ENCODE assay signal across 8 mouse cellular contexts in genomic region chr15:102671721-102672214, GRCm38 (mm10). TPM values are rescaled to one million over a fixed set of nuclear protein-coding genes. Genes with fewer than 3 reads are reported as not detected.
DNase-seq lines count a peak whose midpoint lies in the region; ATAC-seq and TF ChIP-seq lines count a peak whose summit lies in the region.

No protein-coding gene starts in this region.

- peak overlapping the region; percentile 80 for H3K9ac ChIP-seq in forebrain, embryonic 16.5 days (replicated peaks; ENCODE audit: low read depth, low read length)
- peak overlapping the region; percentile 84 for H3K9ac ChIP-seq in lung, embryonic 14.5 days

- H3K4me3 ChIP-seq in forebrain, embryonic 16.5 days (replicated peaks; ENCODE audit: low read length): peak overlapping the region; percentile 77
- H3K4me3 ChIP-seq in lung, embryonic 14.5 days (ENCODE audit: low read depth, low read length): peak overlapping the region; percentile 77
- peak overlapping the region; percentile 54 for H3K4me3 ChIP-seq in olfactory bulb, adult 2 months (ENCODE audit: insufficient read depth, low read depth, low read length)

- peaks cover 8% of the 10 kb centered on the region for H3K36me3 ChIP-seq in forebrain, embryonic 16.5 days (ENCODE audit: control insufficient read depth, insufficient read depth)
- H3K36me3 ChIP-seq in lung, embryonic 14.5 days (ENCODE audit: insufficient read depth): peaks cover 26% of the 10 kb centered on the region

- H3K27ac ChIP-seq in forebrain, embryonic 16.5 days (ENCODE audit: low read length): peak overlapping the region; percentile 98
- peak overlapping the region; percentile 100 for H3K27ac ChIP-seq in lung, embryonic 14.5 days (ENCODE audit: low read depth)
- H3K27ac ChIP-seq in olfactory bulb, adult 2 months (ENCODE audit: insufficient read depth, low read depth, low read length): peak overlapping the region; percentile 88

- no peak for TF ChIP-seq CTCF in lung, embryonic 14.5 days (IDR thresholded peaks at IDR 0.05; ENCODE audit: low read depth)
- TF ChIP-seq CTCF in olfactory bulb, adult 2 months (IDR thresholded peaks at IDR 0.05; ENCODE audit: insufficient read depth, low read depth, low read length): no peak

- intact Hi-C loops in heart, postnatal 14 days (cut with DNase I): loop anchor here (2.0 kb wide), 1 partner anchor 47 kb away; the partner anchor contains the start of genes Atf7 and Gm28047

- H3K4me1 ChIP-seq in forebrain, embryonic 16.5 days (replicated peaks; ENCODE audit: control insufficient read depth, insufficient read depth, low read length): peaks cover 37% of the 10 kb centered on the region
- peaks cover 17% of the 10 kb centered on the region for H3K4me1 ChIP-seq in lung, embryonic 14.5 days (ENCODE audit: insufficient read depth)
- peaks cover 12% of the 10 kb centered on the region for H3K4me1 ChIP-seq in olfactory bulb, adult 2 months (ENCODE audit: control insufficient read depth, insufficient read depth, low read length)

- DNase-seq in CD4-positive helper T cell, adult 2 months (ENCODE audit: low read depth, low spot score): peak; percentile 68
- DNase-seq in heart, postnatal 14 days: peak; percentile 88 to 89
- peak; percentile 55 to 69 for DNase-seq in layer of hippocampus, adult 8-10 months (ENCODE audit: low spot score in 2 of 2)
- peak; percentile 94 for DNase-seq in lung, embryonic 14.5 days
- peak; percentile 54 to 56 for DNase-seq in thymus, adult 18-20 months

- TF ChIP-seq POLR2A in olfactory bulb, adult 2 months (IDR thresholded peaks at IDR 0.05; ENCODE audit: insufficient read depth, low read depth, low read length): 0 out of 2 replicates have a peak, but pooled peaks have one; percentile 31

- no peaks in the 10 kb centered on the region for H3K27me3 ChIP-seq in forebrain, embryonic 16.5 days (replicated peaks; ENCODE audit: control insufficient read depth, insufficient read depth, low read length)
- H3K27me3 ChIP-seq in lung, embryonic 14.5 days (ENCODE audit: insufficient read depth, low read length): no peaks in the 10 kb centered on the region

- no peaks in the 10 kb centered on the region for H3K9me3 ChIP-seq in forebrain, embryonic 16.5 days (ENCODE audit: control insufficient read depth, low read length)
- H3K9me3 ChIP-seq in lung, embryonic 14.5 days (ENCODE audit: low read depth, low read length): no peaks in the 10 kb centered on the region

- peak overlapping the region; percentile 74 for H3K4me2 ChIP-seq in forebrain, embryonic 16.5 days (ENCODE audit: low read length)
- H3K4me2 ChIP-seq in lung, embryonic 14.5 days: peak overlapping the region; percentile 63

- WGBS in forebrain, embryonic 16.5 days: 1% methylated on average over 34 of the region's 34 CpGs
- WGBS in lung, embryonic 14.5 days: under 1% methylated on average over 33 of the region's 34 CpGs
- under 1% methylated on average over 34 of the region's 34 CpGs for WGBS in olfactory bulb, adult 2 months

- ATAC-seq in cerebellum, adult (ENCODE audit: insufficient number of reproducible peaks, low FRiP score, low TSS enrichment): peak; percentile 28; the same call in 1 of the 2 replicates
- peak; percentile 45 for ATAC-seq in forebrain, embryonic 16.5 days
- peak; percentile 78 for ATAC-seq in lung, embryonic 14.5 days (ENCODE audit: insufficient read depth)

RNA-seq across cellular contexts. Expression of gene Atp5g2, which starts 0.4 kb away (rescaled TPM):
- 50.4 and 56.5 TPM in 2 replicates for polyA plus RNA-seq in forebrain, embryonic 16.5 days (2015; fragmentation: Nextera tagmentation; extraction: Ambion mirVana)
- total RNA-seq in heart, postnatal 14 days (2021): 10 to 100 TPM; 22.8 to 37.2 TPM
- 10 to 100 TPM in 2 of 4 experiments, 1 to 10 TPM in 2; 7.0 to 12.5 (median 10.0) TPM for total RNA-seq in layer of hippocampus, adult 8-10 months (2022)
- 94.8 and 97.4 TPM in 2 replicates for polyA plus RNA-seq in lung, embryonic 14.5 days (2014; fragmentation: Nextera tagmentation; extraction: Ambion mirVana)
- polyA plus RNA-seq in olfactory bulb, adult 2 months (2012; ENCODE audit: insufficient read depth, insufficient read length, low replicate concordance, missing spikeins): not detected in 2 replicates

RNA-seq across cellular contexts. Expression of gene Atf7, which starts 46.5 kb away (rescaled TPM):
- 26.8 and 27.5 TPM in 2 replicates for polyA plus RNA-seq in forebrain, embryonic 16.5 days (2015; fragmentation: Nextera tagmentation; extraction: Ambion mirVana)
- 10 to 100 TPM; 65.2 to 68.8 TPM for total RNA-seq in heart, postnatal 14 days (2021)
- 10 to 100 TPM; 44.2 to 55.6 (median 52.2) TPM for total RNA-seq in layer of hippocampus, adult 8-10 months (2022)
- polyA plus RNA-seq in lung, embryonic 14.5 days (2014; fragmentation: Nextera tagmentation; extraction: Ambion mirVana): 43.5 and 44.3 TPM in 2 replicates
- not detected in 2 replicates for polyA plus RNA-seq in olfactory bulb, adult 2 months (2012; ENCODE audit: insufficient read depth, insufficient read length, low replicate concordance, missing spikeins)

RNA-seq across cellular contexts. Expression of gene Gm28047, which starts 46.9 kb away (rescaled TPM):
- polyA plus RNA-seq in forebrain, embryonic 16.5 days (2015; fragmentation: Nextera tagmentation; extraction: Ambion mirVana): not detected in 2 replicates
- total RNA-seq in heart, postnatal 14 days (2021): under 1 TPM in 1 of 2 experiments, not detected in 1; 0.83 TPM
- under 1 TPM in 1 of 4 experiments, not detected in 3; 0.96 TPM for total RNA-seq in layer of hippocampus, adult 8-10 months (2022)
- polyA plus RNA-seq in lung, embryonic 14.5 days (2014; fragmentation: Nextera tagmentation; extraction: Ambion mirVana): not detected in 2 replicates
- polyA plus RNA-seq in olfactory bulb, adult 2 months (2012; ENCODE audit: insufficient read depth, insufficient read length, low replicate concordance, missing spikeins): not detected in 2 replicates

RNA-seq across cellular contexts. Expression of gene Calcoco1, which starts 50.2 kb away (rescaled TPM):
- 80.6 and 87.7 TPM in 2 replicates for polyA plus RNA-seq in forebrain, embryonic 16.5 days (2015; fragmentation: Nextera tagmentation; extraction: Ambion mirVana)
- 100 to 1,000 TPM in 1 of 2 experiments, 10 to 100 TPM in 1; 89.5 to 104 TPM for total RNA-seq in heart, postnatal 14 days (2021)
- total RNA-seq in layer of hippocampus, adult 8-10 months (2022): 10 to 100 TPM; 87.2 to 96.6 (median 91.0) TPM
- polyA plus RNA-seq in lung, embryonic 14.5 days (2014; fragmentation: Nextera tagmentation; extraction: Ambion mirVana): 35.5 and 36.4 TPM in 2 replicates
- not detected in 2 replicates for polyA plus RNA-seq in olfactory bulb, adult 2 months (2012; ENCODE audit: insufficient read depth, insufficient read length, low replicate concordance, missing spikeins)

Comparison
In these comparisons a context has a peak if more than half of its experiments do, and no peak if none do; other contexts are left out.
1. Peak in every context shown above with its lines: DNase-seq, ATAC-seq, H3K4me3 ChIP-seq and H3K27ac ChIP-seq.
2. ATAC-seq: peak in every context shown above with its lines; median percentile 78 in lung, embryonic 14.5 days; 45 in forebrain, embryonic 16.5 days; 28 in cerebellum, adult.
3. RNA of gene Atf7, which starts 46.5 kb away (polyA plus RNA-seq): 43.5 to 44.3 TPM in lung, embryonic 14.5 days and 26.8 to 27.5 TPM in forebrain, embryonic 16.5 days; not detected in olfactory bulb, adult 2 months; every median in the first group is over 10 times any median in the second.